Mouse (Mus musculus) heart, embryonic 15.5 days (tissue): ENCODE results near the gene Esrp2. TPM values are rescaled to one million over a fixed set of nuclear protein-coding genes. Genes with fewer than 3 reads are reported as not detected.

Source experiments
- ATAC-seq: fragments of 200-750 bp; cut with Nextera tagmentation; replicated peaks from 2 replicates; pipeline ENCODE4 v1.8.0; 2017; ENCODE audit warnings: low read depth, moderate TSS enrichment; ENCODE audit not compliant: insufficient number of reproducible peaks, insufficient read depth, low FRiP score
- H3K27ac ChIP-seq: fragments of 300-500 bp; sonication (generic); 2 replicates; pipeline ENCODE4 v1.5.1; 2015; ENCODE audit warnings: mild to moderate bottlenecking, inconsistent platforms
- H3K27me3 ChIP-seq: fragments of 300-500 bp; sonication (generic); 2 replicates; pipeline ENCODE4 v1.6.1; 2015; ENCODE audit warnings: inconsistent platforms
- H3K36me3 ChIP-seq: fragments of 300-500 bp; sonication (generic); 2 replicates; pipeline ENCODE4 v1.6.1; 2015; ENCODE audit warnings: mild to moderate bottlenecking, inconsistent platforms
- H3K4me1 ChIP-seq: fragments of 300-500 bp; sonication (generic); replicated peaks from 2 replicates; pipeline ENCODE4 v1.6.1; 2015; ENCODE audit warnings: inconsistent platforms
- H3K4me2 ChIP-seq: fragments of 300-500 bp; sonication (generic); 2 replicates; pipeline ENCODE4 v1.6.1; 2015; ENCODE audit warnings: inconsistent platforms, mild to moderate bottlenecking, moderate library complexity
- H3K4me3 ChIP-seq: fragments of 300-500 bp; sonication (generic); 2 replicates; pipeline ENCODE4 v1.5.1; 2015; ENCODE audit warnings: mild to moderate bottlenecking, inconsistent platforms
- H3K9ac ChIP-seq: fragments of 300-500 bp; sonication (generic); 2 replicates; pipeline ENCODE4 v1.6.1; 2015; ENCODE audit warnings: mild to moderate bottlenecking, inconsistent platforms
- H3K9me3 ChIP-seq: fragments of 300-500 bp; sonication (generic); replicated peaks from 2 replicates; pipeline ENCODE4 v1.6.1; 2016; ENCODE audit warnings: inconsistent platforms
- WGBS: fragments of 180-500 bp; shearing (Covaris S2); methylation state at CpG from one replicate; pipeline ENCODE4 v1.1.7; 2015; ENCODE audit warnings: mixed read lengths; 5-methylcytosine and 5-hydroxymethylcytosine counted together
- polyA plus RNA-seq: library from polyadenylated mRNA; unstranded; fragments of >200 nt; fragmentation: Nextera tagmentation; extraction: Ambion mirVana; gene quantifications from 2 replicates; pipeline ENCODE4 v1.2.1, GENCODE M21; 2015

Gene Esrp2
- polyA plus RNA-seq, 1 experiment from 2014 or later, result 1.5 TPM

- H3K36me3 ChIP-seq, result peaks cover 34% of the 10 kb centered on the region
- 88% methylated on average over 11 of the region's 11 CpGs for WGBS
- no peak for ATAC-seq
Measured at GRCm38 (mm10) chr8:106132356-106132755, 4.4 kb downstream of the Esrp2 start.

GRCm38 (mm10) chr8:106131488-106132222 lies 5.1 kb downstream of the Esrp2 start:
- Histone ChIP-seq H3K4me1 (peaks cover 12% of the 10 kb centered on the region), H3K27ac (no peak overlapping the region), H3K9ac (no peak overlapping the region), H3K4me2 (no peak overlapping the region), H3K27me3 (peaks cover 28% of the 10 kb centered on the region), H3K36me3 (peaks cover 38% of the 10 kb centered on the region), H3K9me3 (no peaks in the 10 kb centered on the region), H3K4me3 (no peak overlapping the region)
- no peak for ATAC-seq
- 86% methylated on average over 7 of the region's 7 CpGs for WGBS

More at GRCm38 (mm10) chr8:106132356-106132755, 4.4 kb downstream of the Esrp2 start:
- H3K27ac ChIP-seq, result no peak overlapping the region
- no peak overlapping the region for H3K4me3 ChIP-seq
- peaks cover 35% of the 10 kb centered on the region for H3K27me3 ChIP-seq
- no peak overlapping the region for H3K4me2 ChIP-seq
- peaks cover 19% of the 10 kb centered on the region for H3K4me1 ChIP-seq
- no peak overlapping the region for H3K9ac ChIP-seq
- no peaks in the 10 kb centered on the region for H3K9me3 ChIP-seq

- Histone ChIP-seq H3K4me3 (no peak overlapping the region), H3K27me3 (peaks cover 22% of the 10 kb centered on the region), H3K4me1 (peaks cover 5% of the 10 kb centered on the region), H3K36me3 (peaks cover 38% of the 10 kb centered on the region), H3K27ac (no peak overlapping the region), H3K9ac (no peak overlapping the region), H3K4me2 (no peak overlapping the region), H3K9me3 (no peaks in the 10 kb centered on the region)
- 93% methylated on average over 4 of the region's 4 CpGs for WGBS
- ATAC-seq, result no peak
Measured at GRCm38 (mm10) chr8:106131021-106131420, 5.8 kb downstream of the Esrp2 start.

GRCm38 (mm10) chr8:106130505-106130904 lies 6.3 kb downstream of the Esrp2 start:
- H3K4me1 ChIP-seq, result peaks cover under 1% of the 10 kb centered on the region; the same call in 1 of the 2 replicates
- H3K36me3 ChIP-seq, result peaks cover 38% of the 10 kb centered on the region
- H3K4me2 ChIP-seq, result no peak overlapping the region
- no peak overlapping the region for H3K9ac ChIP-seq
- no peak overlapping the region for H3K27ac ChIP-seq
- no peak overlapping the region for H3K4me3 ChIP-seq
- no peaks in the 10 kb centered on the region for H3K9me3 ChIP-seq
- peaks cover 17% of the 10 kb centered on the region for H3K27me3 ChIP-seq
- no peak for ATAC-seq
- 82% methylated on average over 2 of the region's 2 CpGs for WGBS

GRCm38 (mm10) chr8:106129997-106130396 lies 6.8 kb downstream of the Esrp2 start:
- Histone ChIP-seq H3K9ac (no peak overlapping the region), H3K27me3 (peaks cover 12% of the 10 kb centered on the region), H3K27ac (no peak overlapping the region), H3K4me3 (no peak overlapping the region), H3K36me3 (peaks cover 38% of the 10 kb centered on the region), H3K4me2 (no peak overlapping the region), H3K9me3 (no peaks in the 10 kb centered on the region), H3K4me1 (no peaks in the 10 kb centered on the region; the same call in 1 of the 2 replicates)
- WGBS, result 82% methylated on average over 2 of the region's 2 CpGs
- ATAC-seq, result no peak

- H3K4me1 ChIP-seq, result no peaks in the 10 kb centered on the region
- H3K9me3 ChIP-seq, result no peaks in the 10 kb centered on the region
- H3K36me3 ChIP-seq, result peaks cover 38% of the 10 kb centered on the region
- no peak overlapping the region for H3K9ac ChIP-seq
- H3K27ac ChIP-seq, result no peak overlapping the region
- peaks cover 6% of the 10 kb centered on the region; the same call in 1 of the 2 replicates for H3K27me3 ChIP-seq
- no peak overlapping the region for H3K4me3 ChIP-seq
- ATAC-seq, result no peak
- H3K4me2 ChIP-seq, result no peak overlapping the region
Measured at GRCm38 (mm10) chr8:106129232-106129930, 7.4 kb downstream of the Esrp2 start.

GRCm38 (mm10) chr8:106127882-106128410 lies 8.8 kb downstream of the Esrp2 start:
- no peak for ATAC-seq
- H3K27ac ChIP-seq, result no peak overlapping the region
- H3K9ac ChIP-seq, result no peak overlapping the region
- no peak overlapping the region for H3K4me2 ChIP-seq
- peaks cover 42% of the 10 kb centered on the region for H3K36me3 ChIP-seq
- 89% methylated on average over 10 of the region's 10 CpGs for WGBS
- H3K9me3 ChIP-seq, result no peaks in the 10 kb centered on the region
- H3K4me1 ChIP-seq, result no peaks in the 10 kb centered on the region
- no peak overlapping the region for H3K4me3 ChIP-seq
- H3K27me3 ChIP-seq, result no peaks in the 10 kb centered on the region

GRCm38 (mm10) chr8:106127054-106127453 lies 9.7 kb downstream of the Esrp2 start:
- ATAC-seq, result no peak
- Histone ChIP-seq H3K4me2 (no peak overlapping the region), H3K36me3 (peaks cover 38% of the 10 kb centered on the region), H3K9me3 (no peaks in the 10 kb centered on the region), H3K9ac (no peak overlapping the region), H3K27me3 (no peaks in the 10 kb centered on the region), H3K4me1 (no peaks in the 10 kb centered on the region), H3K4me3 (no peak overlapping the region), H3K27ac (no peak overlapping the region)
- WGBS, result 74% methylated on average over 3 of the region's 3 CpGs

- 95% methylated on average over 1 of the region's 1 CpGs for WGBS
- no peak overlapping the region for H3K4me2 ChIP-seq
- H3K9ac ChIP-seq, result no peak overlapping the region
- H3K27me3 ChIP-seq, result no peaks in the 10 kb centered on the region
- no peaks in the 10 kb centered on the region for H3K9me3 ChIP-seq
- no peak for ATAC-seq
- H3K4me3 ChIP-seq, result no peak overlapping the region
- H3K27ac ChIP-seq, result no peak overlapping the region
- no peaks in the 10 kb centered on the region for H3K4me1 ChIP-seq
- peaks cover 33% of the 10 kb centered on the region for H3K36me3 ChIP-seq
Measured at GRCm38 (mm10) chr8:106126055-106126454, 10.7 kb downstream of the Esrp2 start.

- WGBS, result 86% methylated on average over 3 of the region's 3 CpGs
- no peaks in the 10 kb centered on the region for H3K4me1 ChIP-seq
- no peak overlapping the region for H3K9ac ChIP-seq
- no peaks in the 10 kb centered on the region for H3K9me3 ChIP-seq
- no peak overlapping the region for H3K4me3 ChIP-seq
- no peak overlapping the region for H3K4me2 ChIP-seq
- no peaks in the 10 kb centered on the region for H3K27me3 ChIP-seq
- H3K27ac ChIP-seq, result no peak overlapping the region
- peaks cover 39% of the 10 kb centered on the region for H3K36me3 ChIP-seq
- ATAC-seq, result no peak
Measured at GRCm38 (mm10) chr8:106123443-106123842, 13.3 kb downstream of the Esrp2 start.

GRCm38 (mm10) chr8:106115897-106116296 lies 20.9 kb downstream of the Esrp2 start:
- Histone ChIP-seq H3K9me3 (no peaks in the 10 kb centered on the region), H3K27ac (no peak overlapping the region), H3K4me1 (no peaks in the 10 kb centered on the region), H3K27me3 (no peaks in the 10 kb centered on the region), H3K9ac (no peak overlapping the region), H3K36me3 (peaks cover 24% of the 10 kb centered on the region; the same call in 1 of the 2 replicates), H3K4me2 (no peak overlapping the region), H3K4me3 (no peak overlapping the region)
- WGBS, result 93% methylated on average over 3 of the region's 3 CpGs
- ATAC-seq, result no peak
